Mouse (Mus musculus) testis, adult 2 months (tissue): ENCODE data around the gene Renbp.

Source experiments
- CTCF ChIP-seq: fragments of 200-500 bp; IDR thresholded peaks from 2 replicates; pipeline ENCODE4 v1.5.1; 2012; ENCODE audit warnings: low read depth, mild to moderate bottlenecking, inconsistent platforms, low read length, moderate library complexity; ENCODE audit not compliant: control insufficient read depth, insufficient read depth, insufficient replicate concordance
- POLR2A ChIP-seq: fragments of 200-500 bp; IDR thresholded peaks from 2 replicates; pipeline ENCODE4 v1.6.1; 2012; ENCODE audit warnings: low read depth, mild to moderate bottlenecking, inconsistent platforms, low read length, moderate library complexity; ENCODE audit not compliant: control insufficient read depth

DNA sequence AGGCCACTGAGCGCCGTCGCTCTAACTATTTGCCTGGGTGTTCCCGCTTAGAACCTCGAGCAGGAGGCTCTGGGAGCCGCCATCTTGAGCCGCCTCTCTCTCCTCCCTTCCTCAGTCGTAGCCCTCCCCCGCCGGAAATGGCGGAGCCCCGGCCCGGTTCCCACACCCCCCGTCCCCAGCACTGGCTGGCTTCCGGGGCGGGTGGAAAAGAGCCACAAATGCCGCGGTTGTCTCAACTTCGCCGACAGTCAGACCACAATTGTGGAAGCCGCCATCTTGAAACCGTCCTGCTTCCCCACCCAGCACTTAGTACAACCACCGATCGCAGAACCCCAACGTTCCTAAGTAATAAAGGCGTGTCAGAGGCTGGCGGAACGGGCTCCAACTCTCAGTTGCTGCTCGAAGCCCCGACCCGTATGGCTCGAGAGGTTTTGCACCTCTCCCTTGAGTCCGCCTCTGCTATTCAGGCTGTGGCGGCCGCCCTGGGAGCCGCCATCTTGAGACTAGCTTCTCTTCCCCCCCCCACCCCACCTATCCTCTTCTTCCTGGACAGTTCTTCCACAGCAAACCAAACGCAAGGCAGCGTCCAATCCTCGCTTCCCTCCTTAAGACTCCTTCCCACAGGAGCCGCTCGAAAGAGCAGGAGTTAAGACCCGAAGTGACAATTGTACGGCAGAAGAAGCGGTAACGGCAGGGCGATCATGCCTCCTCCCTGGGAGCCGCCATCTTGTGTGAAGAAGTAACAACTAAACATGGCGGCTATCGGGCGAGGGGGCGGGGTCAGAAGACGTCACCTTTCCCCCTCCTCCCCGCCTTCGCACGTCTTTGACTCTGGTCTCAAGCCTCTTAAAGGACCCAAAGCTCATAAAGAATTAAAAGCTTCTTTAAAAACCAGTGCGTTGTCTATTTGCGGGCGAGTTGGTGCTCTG lies 35.9 kb upstream of the Renbp start, which contains the start of gene Hcfc1:
- TF ChIP-seq CTCF: no peak
- TF ChIP-seq POLR2A: peak; percentile 80; the same call in 1 of the 2 replicates
